7 mouse cellular contexts compared by ENCODE assay signal in genomic region chr15:83150073-83150442, GRCm38 (mm10). TPM values are rescaled to one million over a fixed set of nuclear protein-coding genes. Genes with fewer than 3 reads are reported as not detected.
DNase-seq lines count a peak whose midpoint lies in the region; ATAC-seq lines count a peak whose summit lies in the region.

No protein-coding gene starts in this region.

- no peaks in the 10 kb centered on the region for H3K9me3 ChIP-seq in lung, embryonic 16.5 days (ENCODE audit: control insufficient read depth, low read length)
- no peaks in the 10 kb centered on the region for H3K9me3 ChIP-seq in forebrain, embryonic 13.5 days (replicated peaks)
- H3K9me3 ChIP-seq in limb, embryonic 13.5 days: no peaks in the 10 kb centered on the region
- H3K9me3 ChIP-seq in stomach, embryonic 14.5 days (ENCODE audit: control insufficient read depth, low read depth, low read length): no peaks in the 10 kb centered on the region

- peaks cover 14% of the 10 kb centered on the region; the same call in 1 of the 2 replicates for H3K36me3 ChIP-seq in lung, embryonic 16.5 days (ENCODE audit: control insufficient read depth, insufficient read depth, low read length)
- H3K36me3 ChIP-seq in forebrain, embryonic 13.5 days (ENCODE audit: poor library complexity, severe bottlenecking): peaks cover 34% of the 10 kb centered on the region
- peaks cover 35% of the 10 kb centered on the region for H3K36me3 ChIP-seq in limb, embryonic 13.5 days
- H3K36me3 ChIP-seq in stomach, embryonic 14.5 days (ENCODE audit: control insufficient read depth, insufficient read depth, low read length): peaks cover 7% of the 10 kb centered on the region; the same call in 1 of the 2 replicates

- H3K4me2 ChIP-seq in lung, embryonic 16.5 days (ENCODE audit: low read depth, low read length): peak overlapping the region; percentile 53
- H3K4me2 ChIP-seq in forebrain, embryonic 13.5 days: peak overlapping the region; percentile 95
- H3K4me2 ChIP-seq in limb, embryonic 13.5 days (replicated peaks): peak overlapping the region; percentile 52
- peak overlapping the region; percentile 28 for H3K4me2 ChIP-seq in stomach, embryonic 14.5 days (replicated peaks; ENCODE audit: low read depth, low read length)

- ATAC-seq in lung, embryonic 16.5 days (ENCODE audit: low read depth): no peak
- no peak for ATAC-seq in forebrain, embryonic 13.5 days
- no peak for ATAC-seq in limb, embryonic 13.5 days (ENCODE audit: low FRiP score, low read depth)
- no peak for ATAC-seq in stomach, embryonic 14.5 days (ENCODE audit: insufficient number of reproducible peaks, insufficient read depth, low FRiP score, low read depth)

- intact Hi-C loops in left cerebral cortex, postnatal 14 days (cut with DNase I): loop anchor here (10.0 kb wide), 1 partner anchor 365 kb away; the partner anchor contains the start of gene Ttll1

- DNase-seq in lung, postnatal 36 days: no peak
- DNase-seq in left cerebral cortex, postnatal 14 days (ENCODE audit: low spot score in 2 of 2): no peak
- DNase-seq in cerebellum, postnatal 25 days: no peak

- peak overlapping the region; percentile 98 for H3K9ac ChIP-seq in lung, embryonic 16.5 days (ENCODE audit: low read length)
- H3K9ac ChIP-seq in forebrain, embryonic 13.5 days: peak overlapping the region; percentile 93
- no peak overlapping the region for H3K9ac ChIP-seq in limb, embryonic 13.5 days
- no peak overlapping the region for H3K9ac ChIP-seq in stomach, embryonic 14.5 days (replicated peaks; ENCODE audit: low read depth, low read length)

- peak overlapping the region; percentile 99 for H3K27ac ChIP-seq in lung, embryonic 16.5 days (ENCODE audit: low read length)
- H3K27ac ChIP-seq in forebrain, embryonic 13.5 days: peak overlapping the region; percentile 97
- peak overlapping the region; percentile 98 for H3K27ac ChIP-seq in limb, embryonic 13.5 days
- H3K27ac ChIP-seq in stomach, embryonic 14.5 days (ENCODE audit: low read length): peak overlapping the region; percentile 98

- peak overlapping the region; percentile 97 for H3K4me3 ChIP-seq in lung, embryonic 16.5 days (ENCODE audit: low read length)
- H3K4me3 ChIP-seq in forebrain, embryonic 13.5 days: peak overlapping the region; percentile 87
- peak overlapping the region; percentile 92 for H3K4me3 ChIP-seq in limb, embryonic 13.5 days
- peak overlapping the region; percentile 0; the same call in 1 of the 2 replicates for H3K4me3 ChIP-seq in stomach, embryonic 14.5 days (ENCODE audit: low read depth, low read length)

- 9% methylated on average over 3 of the region's 3 CpGs for WGBS in lung, embryonic 16.5 days
- WGBS in forebrain, embryonic 13.5 days: 34% methylated on average over 3 of the region's 3 CpGs
- WGBS in limb, embryonic 13.5 days: 14% methylated on average over 3 of the region's 3 CpGs
- WGBS in stomach, embryonic 14.5 days: 8% methylated on average over 3 of the region's 3 CpGs

- H3K27me3 ChIP-seq in lung, embryonic 16.5 days (ENCODE audit: control insufficient read depth, insufficient read depth, low read depth, low read length): no peaks in the 10 kb centered on the region
- H3K27me3 ChIP-seq in forebrain, embryonic 13.5 days: no peaks in the 10 kb centered on the region
- no peaks in the 10 kb centered on the region for H3K27me3 ChIP-seq in limb, embryonic 13.5 days
- H3K27me3 ChIP-seq in stomach, embryonic 14.5 days (ENCODE audit: control insufficient read depth, insufficient read depth, low read length): no peaks in the 10 kb centered on the region

- peaks cover 8% of the 10 kb centered on the region for H3K4me1 ChIP-seq in lung, embryonic 16.5 days (replicated peaks; ENCODE audit: control insufficient read depth, insufficient read depth, low read length)
- H3K4me1 ChIP-seq in forebrain, embryonic 13.5 days: peaks cover 21% of the 10 kb centered on the region
- peaks cover 14% of the 10 kb centered on the region for H3K4me1 ChIP-seq in limb, embryonic 13.5 days
- 0 out of 2 replicates have a peak, but pooled peaks cover 3% of the 10 kb centered on the region for H3K4me1 ChIP-seq in stomach, embryonic 14.5 days (ENCODE audit: control insufficient read depth, insufficient read depth, low read length)

RNA-seq across cellular contexts. Expression of gene Poldip3, which starts 0.9 kb away (rescaled TPM):
- 137 TPM in 2 replicates for polyA plus RNA-seq in lung, embryonic 16.5 days (2015; fragmentation: Nextera tagmentation; extraction: Ambion mirVana)
- 155 and 168 TPM in 2 replicates for polyA plus RNA-seq in forebrain, embryonic 13.5 days (2015; fragmentation: Nextera tagmentation; extraction: Ambion mirVana)
- 158 and 165 TPM in 2 replicates for polyA plus RNA-seq in limb, embryonic 13.5 days (2015; fragmentation: Nextera tagmentation; extraction: Ambion mirVana)
- polyA plus RNA-seq in stomach, embryonic 14.5 days (2014; fragmentation: Nextera tagmentation; extraction: Ambion mirVana): 158 and 161 TPM in 2 replicates
- total RNA-seq in left cerebral cortex, postnatal 14 days (2021): 10 to 100 TPM; 84.2 to 88.4 TPM

RNA-seq across cellular contexts. Expression of gene Cyb5r3, which starts 22.3 kb away (rescaled TPM):
- 184 and 192 TPM in 2 replicates for polyA plus RNA-seq in lung, embryonic 16.5 days (2015; fragmentation: Nextera tagmentation; extraction: Ambion mirVana)
- polyA plus RNA-seq in forebrain, embryonic 13.5 days (2015; fragmentation: Nextera tagmentation; extraction: Ambion mirVana): 99.0 and 107 TPM in 2 replicates
- polyA plus RNA-seq in limb, embryonic 13.5 days (2015; fragmentation: Nextera tagmentation; extraction: Ambion mirVana): 108 and 110 TPM in 2 replicates
- 207 and 214 TPM in 2 replicates for polyA plus RNA-seq in stomach, embryonic 14.5 days (2014; fragmentation: Nextera tagmentation; extraction: Ambion mirVana)
- 10 to 100 TPM; 67.9 to 69.6 TPM for total RNA-seq in left cerebral cortex, postnatal 14 days (2021)

RNA-seq across cellular contexts. Expression of gene Rrp7a, which starts 27.5 kb away (rescaled TPM):
- 62.9 and 66.2 TPM in 2 replicates for polyA plus RNA-seq in lung, embryonic 16.5 days (2015; fragmentation: Nextera tagmentation; extraction: Ambion mirVana)
- polyA plus RNA-seq in forebrain, embryonic 13.5 days (2015; fragmentation: Nextera tagmentation; extraction: Ambion mirVana): 64.2 and 77.1 TPM in 2 replicates
- polyA plus RNA-seq in limb, embryonic 13.5 days (2015; fragmentation: Nextera tagmentation; extraction: Ambion mirVana): 59.4 and 63.9 TPM in 2 replicates
- polyA plus RNA-seq in stomach, embryonic 14.5 days (2014; fragmentation: Nextera tagmentation; extraction: Ambion mirVana): 45.9 and 49.3 TPM in 2 replicates
- 100 to 1,000 TPM; 131 to 151 TPM for total RNA-seq in left cerebral cortex, postnatal 14 days (2021)

Comparison
In these comparisons a context has a peak if more than half of its experiments do, and no peak if none do; other contexts are left out.
1. H3K4me2 ChIP-seq: peak in every context shown above with its lines; median percentile 95 in forebrain, embryonic 13.5 days; 53 in lung, embryonic 16.5 days; 52 in limb, embryonic 13.5 days; 28 in stomach, embryonic 14.5 days.
2. H3K4me3 ChIP-seq: peak in every context shown above with its lines; median percentile 97 in lung, embryonic 16.5 days; 92 in limb, embryonic 13.5 days; 87 in forebrain, embryonic 13.5 days; 0 in stomach, embryonic 14.5 days.
3. H3K9ac ChIP-seq: peak in lung, embryonic 16.5 days (single experiment) and forebrain, embryonic 13.5 days (single experiment); none in limb, embryonic 13.5 days (single experiment) and stomach, embryonic 14.5 days (single experiment).
4. Peak in every context shown above with its lines, with median percentiles within 50 percentile points of each other: H3K27ac ChIP-seq.